Mouse (Mus musculus) thymus, adult 2 months (tissue): ENCODE results near the gene St8sia1. TPM values are rescaled to one million over a fixed set of nuclear protein-coding genes. Genes with fewer than 3 reads are reported as not detected.
A peak's percentile ranks its signal among the peaks of the same experiment; 100 is the strongest.

Source experiments
- DNase-seq: peaks from one replicate; pipeline ENCODE4 v3.0.0; 2021
- H3K27ac ChIP-seq: fragments of 200-500 bp; 2 replicates; pipeline ENCODE4 v1.5.1; 2012; ENCODE audit warnings: low read length, control low read depth; ENCODE audit not compliant: control insufficient read depth, insufficient read depth
- H3K27me3 ChIP-seq: fragments of 200-500 bp; 2 replicates; pipeline ENCODE4 v1.6.1; 2012; ENCODE audit warnings: mild to moderate bottlenecking, low read length, moderate library complexity, mixed read lengths; ENCODE audit not compliant: control insufficient read depth, insufficient read depth
- H3K36me3 ChIP-seq: fragments of 200-500 bp; 2 replicates; pipeline ENCODE4 v1.6.1; 2012; ENCODE audit warnings: mild to moderate bottlenecking, low read length, moderate library complexity; ENCODE audit not compliant: control insufficient read depth, insufficient read depth
- H3K4me1 ChIP-seq: fragments of 200-500 bp; replicated peaks from 2 replicates; pipeline ENCODE4 v1.6.1; 2012; ENCODE audit warnings: low read length; ENCODE audit not compliant: control insufficient read depth, insufficient read depth
- H3K4me3 ChIP-seq: fragments of 200-500 bp; 2 replicates; pipeline ENCODE4 v1.5.1; 2012; ENCODE audit warnings: mild to moderate bottlenecking, low read length, control low read depth, moderate library complexity; ENCODE audit not compliant: control insufficient read depth, insufficient read depth
- CTCF ChIP-seq: fragments of 200-500 bp; IDR thresholded peaks from 2 replicates; pipeline ENCODE4 v1.5.1; 2012; ENCODE audit warnings: mild to moderate bottlenecking, control low read depth, low read length, moderate library complexity, borderline replicate concordance; ENCODE audit not compliant: control insufficient read depth, poor library complexity, insufficient read depth; ENCODE audit errors: extremely low read depth
- POLR2A ChIP-seq: fragments of 200-500 bp; IDR thresholded peaks from 2 replicates; pipeline ENCODE4 v1.6.1; 2012; ENCODE audit warnings: mild to moderate bottlenecking, low read length, control low read depth, moderate library complexity; ENCODE audit not compliant: control insufficient read depth, poor library complexity, insufficient read depth; ENCODE audit errors: extremely low read depth
- WGBS: fragments of 180-500 bp; shearing (Covaris S2); methylation state at CpG from one replicate; pipeline ENCODE4 v1.1.7; 2018; 5-methylcytosine and 5-hydroxymethylcytosine counted together
- polyA plus RNA-seq: library from polyadenylated mRNA; depleted of rRNA; stranded (reverse); fragments of >200 nt; gene quantifications from 2 replicates; pipeline ENCODE4 v1.2.3, GENCODE M21; 2012

Gene St8sia1
- polyA plus RNA-seq, 1 experiment = 22.6 TPM

- peaks cover 7% of the 10 kb centered on the region for H3K4me1 ChIP-seq
- 63% methylated on average over 3 of the region's 3 CpGs for WGBS
- H3K36me3 ChIP-seq = peaks cover 24% of the 10 kb centered on the region
- H3K4me3 ChIP-seq = no peak overlapping the region
- H3K27me3 ChIP-seq = no peaks in the 10 kb centered on the region
- no peak overlapping the region for H3K27ac ChIP-seq
- no peak for DNase-seq
- TF ChIP-seq CTCF (no peak), POLR2A (no peak)
These were observed 132.5 kb downstream of the St8sia1 start for GRCm38 (mm10) chr6:142831706-142832105.

- H3K27me3 ChIP-seq = no peaks in the 10 kb centered on the region
- H3K36me3 ChIP-seq = peaks cover 24% of the 10 kb centered on the region
- 8% methylated on average over 8 of the region's 8 CpGs for WGBS
- peak; percentile 64 for DNase-seq
- TF ChIP-seq POLR2A (no peak), CTCF (no peak)
- no peak overlapping the region for H3K27ac ChIP-seq
- H3K4me3 ChIP-seq = no peak overlapping the region
- peaks cover 7% of the 10 kb centered on the region for H3K4me1 ChIP-seq
These were observed 133.0 kb downstream of the St8sia1 start for GRCm38 (mm10) chr6:142831243-142831642.

GRCm38 (mm10) chr6:142830221-142830620 lies 134.0 kb downstream of the St8sia1 start:
- WGBS = 81% methylated on average over 3 of the region's 3 CpGs

GRCm38 (mm10) chr6:142825449-142825848 lies 138.8 kb downstream of the St8sia1 start:
- no peak overlapping the region for H3K27ac ChIP-seq
- DNase-seq = no peak
- TF ChIP-seq CTCF = no peak
- no peak for TF ChIP-seq POLR2A
- H3K4me3 ChIP-seq = no peak overlapping the region
- WGBS = 96% methylated on average over 5 of the region's 5 CpGs
- H3K27me3 ChIP-seq = no peaks in the 10 kb centered on the region
- H3K36me3 ChIP-seq = peaks cover 24% of the 10 kb centered on the region
- H3K4me1 ChIP-seq = no peaks in the 10 kb centered on the region

More at GRCm38 (mm10) chr6:142830221-142830620, 134.0 kb downstream of the St8sia1 start:
- TF ChIP-seq POLR2A (no peak), CTCF (no peak)
- Histone ChIP-seq H3K4me1 (peaks cover 7% of the 10 kb centered on the region), H3K27me3 (no peaks in the 10 kb centered on the region), H3K4me3 (no peak overlapping the region), H3K36me3 (peaks cover 24% of the 10 kb centered on the region), H3K27ac (no peak overlapping the region)
- no peak for DNase-seq

GRCm38 (mm10) chr6:142823008-142823787 lies 141.1 kb downstream of the St8sia1 start:
- Histone ChIP-seq H3K27ac (no peak overlapping the region), H3K36me3 (peaks cover 14% of the 10 kb centered on the region), H3K4me3 (no peak overlapping the region), H3K4me1 (no peaks in the 10 kb centered on the region), H3K27me3 (no peaks in the 10 kb centered on the region)
- 89% methylated on average over 5 of the region's 5 CpGs for WGBS
- TF ChIP-seq POLR2A = no peak
- no peak for TF ChIP-seq CTCF
- no peak for DNase-seq

DNA sequence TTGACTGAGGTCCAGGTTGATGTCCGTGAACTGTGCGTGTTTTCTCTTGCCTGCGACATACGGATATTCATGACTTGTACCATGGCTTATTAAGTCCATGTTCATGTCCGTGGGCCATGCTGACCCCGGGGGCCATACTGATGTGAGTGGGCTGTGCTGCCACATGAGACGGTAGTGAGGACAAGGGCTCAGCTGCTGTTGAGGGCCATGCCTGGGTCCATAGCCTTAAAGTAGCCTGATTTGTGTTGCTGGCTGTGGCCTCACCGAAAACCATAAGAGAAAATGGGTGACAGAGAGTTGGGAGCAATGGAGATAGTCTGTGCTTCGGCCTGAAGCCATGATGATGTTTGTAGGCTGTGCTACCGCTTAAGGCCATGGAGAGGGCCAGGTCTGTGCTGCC lies 145.9 kb downstream of the St8sia1 start:
- no peaks in the 10 kb centered on the region for H3K36me3 ChIP-seq
- no peak for DNase-seq
- H3K4me3 ChIP-seq = no peak overlapping the region
- H3K27ac ChIP-seq = no peak overlapping the region
- 98% methylated on average over 10 of the region's 10 CpGs for WGBS
- TF ChIP-seq POLR2A (no peak), CTCF (no peak)
- H3K4me1 ChIP-seq = no peaks in the 10 kb centered on the region; the same call in 1 of the 2 replicates
- H3K27me3 ChIP-seq = no peaks in the 10 kb centered on the region

GRCm38 (mm10) chr6:142815513-142815912 lies 148.7 kb downstream of the St8sia1 start:
- Histone ChIP-seq H3K4me3 (no peak overlapping the region), H3K36me3 (no peaks in the 10 kb centered on the region), H3K27ac (no peak overlapping the region), H3K27me3 (no peaks in the 10 kb centered on the region), H3K4me1 (no peaks in the 10 kb centered on the region; the same call in 1 of the 2 replicates)
- no peak for TF ChIP-seq CTCF
- no peak for TF ChIP-seq POLR2A
- 84% methylated on average over 3 of the region's 3 CpGs for WGBS
- DNase-seq = no peak
